Mouse (Mus musculus) ovary, postnatal 14 days (tissue): Measurements from ENCODE around the gene Gm10778.

ENCODE experiments used
- DNase-seq: peaks from one replicate; pipeline ENCODE4 v3.0.0; 2022; ENCODE audit warnings: low spot score

The Gm10778 gene

DNA sequence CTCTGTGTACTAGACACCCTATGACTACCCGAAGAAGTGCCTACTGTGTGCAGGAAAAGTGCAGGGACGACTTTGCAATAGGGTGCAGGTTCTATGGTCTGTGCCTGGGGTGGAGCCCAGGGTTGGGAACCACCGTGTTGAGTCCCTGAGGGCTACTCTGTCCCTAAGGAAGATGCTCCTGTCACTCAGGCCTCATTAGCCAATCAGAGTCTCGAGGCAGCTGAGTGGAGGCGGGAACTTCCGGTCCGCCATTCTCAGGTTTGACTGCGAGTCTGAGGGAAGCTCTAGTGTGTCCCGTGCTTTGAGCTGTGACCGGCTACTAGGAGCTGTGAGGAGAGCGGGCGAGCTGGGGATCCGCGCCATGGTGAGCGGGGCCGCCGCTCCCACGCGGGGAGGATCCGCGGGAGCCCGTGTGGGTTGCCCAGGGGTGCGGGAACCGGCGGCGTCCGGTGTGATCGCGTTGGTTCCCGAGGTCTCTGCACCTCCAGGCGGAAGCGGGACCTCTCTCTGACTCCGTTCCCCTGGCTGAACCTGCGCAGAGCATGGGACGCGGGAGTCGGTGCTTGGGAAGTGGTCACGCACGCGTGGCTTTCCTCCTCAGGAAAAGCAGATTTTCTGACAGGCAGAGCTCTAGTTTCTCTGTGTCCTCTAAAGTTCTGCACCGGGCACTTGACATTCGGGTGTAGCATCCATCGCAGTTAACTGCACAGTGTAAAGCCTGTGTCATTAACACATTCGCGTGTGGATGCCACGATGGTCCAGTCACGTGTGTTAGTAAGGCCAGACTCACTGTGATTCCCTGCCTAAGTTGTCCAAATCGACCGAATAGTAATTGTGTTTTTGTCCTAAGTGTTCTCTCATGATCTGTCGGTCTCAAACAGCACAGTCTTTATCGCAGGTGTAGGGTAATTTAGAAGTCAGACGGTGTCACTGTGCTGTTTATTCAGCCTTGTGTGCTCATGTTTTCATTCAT lies at the start of gene Gm10778:
Gene Gm10778 (plus strand): TSS at position 257 of the 973 bp plus-strand sequence.
- peak; percentile 82 for DNase-seq

DNA sequence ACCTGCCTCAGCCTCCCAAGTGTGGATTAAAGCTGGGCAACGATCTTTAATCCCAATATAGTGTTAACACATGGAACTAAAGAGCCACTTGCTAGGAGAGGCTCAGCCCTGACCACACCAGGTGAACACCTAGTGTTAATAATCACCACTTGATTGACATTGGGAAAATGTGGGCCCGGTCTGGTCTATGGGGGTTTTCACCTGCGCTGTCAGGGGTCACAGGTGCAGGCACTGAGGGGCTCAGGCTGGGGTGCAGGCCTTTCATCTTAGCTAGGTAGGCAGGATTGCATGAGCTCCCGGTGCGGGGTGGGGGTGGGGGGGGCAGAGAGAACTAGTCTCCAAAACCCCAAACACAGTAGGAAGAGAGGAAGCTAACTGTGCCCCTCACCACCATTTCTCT lies 49.2 kb upstream of the Gm10778 start:
- DNase-seq: no peak

DNA sequence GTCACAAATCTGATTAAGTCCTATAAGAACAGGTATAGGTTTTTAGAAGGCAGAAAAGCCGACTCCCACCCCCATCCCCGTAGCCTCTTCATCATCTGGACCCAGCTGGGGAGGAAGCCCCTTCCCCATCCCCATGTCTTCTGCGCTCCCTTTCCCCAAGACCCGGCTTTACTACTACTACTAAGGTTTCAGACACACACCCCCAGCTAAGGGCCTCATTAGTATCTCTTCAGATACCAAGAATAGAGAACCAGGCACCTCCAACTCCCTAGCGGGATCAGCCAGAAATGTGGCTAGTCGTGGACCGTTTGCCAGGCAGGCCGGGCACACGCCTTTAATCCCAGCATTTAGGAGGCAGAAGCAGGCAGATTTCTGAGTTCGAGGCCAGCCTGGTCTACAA lies 48.8 kb upstream of the Gm10778 start:
- DNase-seq: no peak

GRCm38 (mm10) chr10:81600738-81601203 lies 48.1 kb upstream of the Gm10778 start, which contains the start of gene Tle6:
Gene Tle6 (minus strand): TSS chr10:81601073.
- DNase-seq: peak; percentile 95

DNA sequence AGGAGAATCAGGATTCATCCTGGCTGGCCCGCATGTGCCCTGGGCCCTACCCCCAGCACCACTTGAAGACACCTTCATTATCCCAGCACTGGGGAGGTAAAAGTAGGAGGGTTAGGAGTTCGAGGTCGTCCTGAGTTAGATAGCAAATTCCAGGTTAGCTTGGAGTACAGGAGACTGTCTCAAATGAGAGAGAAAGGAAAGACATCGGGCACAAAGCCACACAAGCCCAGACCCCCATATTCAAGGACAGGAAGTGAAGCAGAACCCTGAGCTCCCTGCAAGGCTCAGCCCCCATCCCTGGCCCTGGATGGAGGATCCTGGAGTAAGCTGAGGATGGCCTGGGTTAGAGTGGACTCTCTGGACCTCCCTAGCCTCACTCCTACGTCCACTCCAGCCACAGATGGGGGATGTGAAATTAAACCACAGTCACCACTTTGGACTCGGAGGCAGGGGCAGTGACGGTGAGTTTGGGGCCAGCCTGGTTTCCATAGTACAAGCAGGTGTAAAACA lies 47.4 kb upstream of the Gm10778 start:
- no peak for DNase-seq

- DNase-seq: no peak
Measured at GRCm38 (mm10) chr10:81602741-81603151, 46.1 kb upstream of the Gm10778 start.

DNA sequence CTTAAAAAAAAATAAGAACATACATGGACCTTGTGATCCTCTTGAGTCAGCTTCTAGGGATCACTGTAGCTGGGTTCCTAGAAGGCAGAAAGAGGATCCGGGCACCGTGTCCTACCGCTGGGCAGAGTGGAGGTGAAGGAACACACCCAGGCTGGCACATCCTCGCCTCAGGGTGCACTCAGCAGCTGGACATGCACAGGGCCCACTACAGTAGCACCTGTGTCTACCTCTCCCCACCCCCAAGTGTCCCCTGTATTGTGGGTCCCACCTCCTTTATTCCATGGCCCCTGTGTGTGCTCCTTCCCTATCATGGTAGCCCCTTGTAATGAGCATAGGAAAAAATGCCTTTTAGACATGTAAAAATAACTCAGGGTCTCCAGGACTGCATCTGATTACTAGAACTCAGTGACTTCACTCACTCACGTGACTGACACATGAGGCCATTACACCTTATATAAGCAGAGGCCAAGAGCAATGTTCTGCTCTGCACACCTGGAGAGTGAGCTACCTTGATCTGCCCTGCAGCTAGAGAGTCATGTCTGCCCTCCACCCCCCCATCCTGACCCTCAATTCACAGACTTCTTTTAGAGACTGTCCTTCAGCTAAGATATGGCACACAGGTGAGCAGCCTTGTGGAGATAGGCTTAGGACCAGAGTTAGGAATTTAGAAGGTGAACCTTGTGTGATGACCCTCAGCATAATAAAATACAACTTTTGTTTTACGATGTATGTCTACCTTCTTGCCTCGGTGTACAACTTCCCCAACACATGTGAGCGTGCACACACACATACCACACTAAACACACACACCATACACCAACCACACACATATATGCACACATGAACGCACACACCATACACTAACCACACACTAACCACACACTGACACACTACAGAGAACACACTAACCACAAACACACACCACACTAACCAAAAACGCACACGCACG lies 44.6 kb upstream of the Gm10778 start:
- no peak for DNase-seq

- DNase-seq: peak; percentile 85
Measured at GRCm38 (mm10) chr10:81604968-81605665, 43.7 kb upstream of the Gm10778 start.

GRCm38 (mm10) chr10:81605666-81605973 lies 43.2 kb upstream of the Gm10778 start:
- DNase-seq: no peak

DNA sequence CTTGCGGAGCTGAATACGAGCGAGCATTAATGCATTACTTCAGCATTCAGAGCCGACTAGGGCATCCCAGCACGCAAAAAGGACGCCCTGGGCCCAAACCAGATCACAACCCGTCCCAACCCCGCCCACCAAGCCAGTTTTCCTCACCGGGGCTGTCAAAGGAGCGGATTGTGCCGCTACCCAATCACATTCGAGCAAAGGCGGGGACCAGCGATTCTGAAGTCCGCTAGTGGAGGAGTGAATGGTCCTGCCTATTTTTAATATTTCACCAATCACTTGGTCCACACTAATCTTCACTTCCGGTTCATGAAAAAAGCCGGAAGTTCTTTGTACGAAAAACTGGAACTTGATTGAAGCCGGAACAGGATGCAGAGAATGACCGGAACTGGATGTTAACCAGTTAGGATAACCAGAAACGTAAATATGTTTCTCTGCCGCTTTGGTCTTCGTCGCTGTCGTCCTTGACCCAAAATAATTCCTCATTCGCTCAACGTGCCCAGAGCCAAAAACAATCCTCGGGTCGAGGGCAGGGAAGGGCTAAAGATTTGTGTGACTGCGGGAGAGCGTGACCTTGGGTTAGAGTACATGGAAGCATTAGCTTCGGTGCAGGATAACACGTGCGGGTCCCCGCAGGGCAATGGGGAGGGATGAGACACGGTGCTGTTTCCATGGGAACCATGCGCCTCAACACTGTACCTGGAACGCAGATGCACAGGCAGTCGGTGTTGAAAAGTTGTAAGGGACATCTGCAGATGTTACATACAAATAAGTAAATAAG lies 42.7 kb upstream of the Gm10778 start, which contains the start of gene BC025920:
Gene BC025920 (plus strand): TSS at position 297 of the 778 bp plus-strand sequence.
- peak; percentile 83 for DNase-seq

DNA sequence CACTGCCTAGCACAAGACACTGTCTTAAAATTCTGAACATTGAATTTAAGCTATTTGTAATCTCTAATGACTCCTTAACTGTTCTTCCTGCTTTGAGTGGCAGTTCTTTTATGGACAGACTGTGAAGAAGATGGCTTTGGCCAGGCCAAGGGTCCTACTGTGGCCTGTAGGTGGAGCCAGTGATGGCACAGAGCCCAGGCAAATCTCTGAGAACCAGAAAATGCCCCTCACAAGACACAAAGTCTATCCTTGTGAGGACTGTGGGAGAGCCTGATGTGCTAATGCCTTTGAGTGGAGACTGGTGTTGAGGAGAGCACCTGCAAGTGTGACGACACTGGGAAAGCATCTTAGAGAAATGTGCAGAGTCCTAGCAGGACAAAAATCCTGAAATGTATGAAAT lies 40.6 kb upstream of the Gm10778 start:
- no peak for DNase-seq

GRCm38 (mm10) chr10:81612779-81613178 lies 36.1 kb upstream of the Gm10778 start:
- DNase-seq: no peak

DNA sequence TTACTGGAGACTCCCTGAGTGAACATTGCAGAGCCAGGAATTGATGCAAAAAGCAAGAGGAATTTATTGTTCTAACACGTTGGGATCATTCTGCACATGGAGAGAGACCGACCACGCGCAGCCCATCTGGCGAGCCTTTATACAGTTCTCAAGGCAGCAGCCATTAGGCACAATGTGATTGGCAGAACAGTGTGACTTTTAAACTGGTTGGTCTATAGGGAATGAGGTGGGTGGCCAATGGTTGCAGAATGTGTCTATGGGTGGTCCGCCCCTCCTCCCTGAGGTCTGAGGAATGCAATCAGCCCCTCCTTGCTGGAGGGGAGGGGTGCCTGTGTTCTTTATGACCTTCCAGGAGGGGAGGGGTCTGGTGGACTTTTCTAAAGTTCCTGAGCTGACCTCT lies 33.4 kb upstream of the Gm10778 start:
- DNase-seq: no peak

DNA sequence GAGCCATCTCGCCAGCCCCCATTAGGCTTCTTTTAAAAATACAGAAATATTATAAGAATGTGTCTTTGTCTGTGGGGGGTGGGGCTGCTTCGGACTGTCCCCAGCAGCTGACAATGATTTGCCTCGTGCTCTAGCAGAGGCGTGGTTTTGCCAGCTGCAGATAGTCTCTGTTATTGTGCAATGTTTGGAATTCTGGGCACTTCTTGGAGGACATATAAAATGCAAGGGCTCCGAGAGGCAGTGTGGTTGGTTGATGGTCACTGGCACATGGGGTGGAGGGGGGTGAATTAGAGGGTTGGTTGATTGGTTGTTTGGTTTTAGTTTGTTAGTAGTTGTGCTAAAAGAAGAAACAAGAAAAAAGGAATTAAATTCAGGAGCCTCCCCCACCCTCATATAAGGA lies 28.9 kb upstream of the Gm10778 start:
- no peak for DNase-seq

- no peak for DNase-seq
Measured at GRCm38 (mm10) chr10:81620786-81621185, 28.1 kb upstream of the Gm10778 start.

- no peak for DNase-seq
Measured at GRCm38 (mm10) chr10:81623441-81623840, 25.4 kb upstream of the Gm10778 start.

GRCm38 (mm10) chr10:81626101-81626993 lies 22.5 kb upstream of the Gm10778 start:
- DNase-seq: no peak

- DNase-seq: peak; percentile 80
Measured at GRCm38 (mm10) chr10:81626994-81627835, 21.6 kb upstream of the Gm10778 start, which contains the start of gene Sirt6. Gene Sirt6 (minus strand): TSS chr10:81627797.

- DNase-seq: no peak
Measured at GRCm38 (mm10) chr10:81627836-81628220, 21.0 kb upstream of the Gm10778 start.
